Mouse (Mus musculus): ENCODE results near the gene Nipsnap3a.

GRCm38 (mm10) chr4:53011732-53012361 lies 22.8 kb downstream of the Nipsnap3a start, which contains the start of gene Nipsnap3b:
- TF ChIP-seq POLR2A (IDR thresholded peaks at IDR 0.05; ENCODE audit: low read depth, low read length): peak; percentile 53
- no peak for TF ChIP-seq CTCF (IDR thresholded peaks at IDR 0.05; ENCODE audit: extremely low read depth, insufficient read depth, insufficient read length, insufficient replicate concordance)

Measured in spleen, adult 2 months (tissue).